Mouse (Mus musculus): Measurements from ENCODE around the gene B3gnt8.

GRCm38 (mm10) chr7:25651281-25651680 is 24.8 kb downstream of the B3gnt8 start:
- no peak for TF ChIP-seq CTCF (IDR thresholded peaks at IDR 0.05; ENCODE audit: borderline replicate concordance, control insufficient read depth, extremely low read depth, insufficient read depth, low read length, poor library complexity)
- no peak for TF ChIP-seq POLR2A (IDR thresholded peaks at IDR 0.05; ENCODE audit: control insufficient read depth, extremely low read depth, insufficient read depth, low read length, poor library complexity)

Measured in thymus, adult 2 months (tissue).